Mouse (Mus musculus): ENCODE measurements at regions not wholly inside any gene's neighbourhood (a gene's known extent, or its start where the extent isn't known, plus 50 kb on each side); places are given as distances from the start of the nearest gene placed in this dataset.

DNA sequence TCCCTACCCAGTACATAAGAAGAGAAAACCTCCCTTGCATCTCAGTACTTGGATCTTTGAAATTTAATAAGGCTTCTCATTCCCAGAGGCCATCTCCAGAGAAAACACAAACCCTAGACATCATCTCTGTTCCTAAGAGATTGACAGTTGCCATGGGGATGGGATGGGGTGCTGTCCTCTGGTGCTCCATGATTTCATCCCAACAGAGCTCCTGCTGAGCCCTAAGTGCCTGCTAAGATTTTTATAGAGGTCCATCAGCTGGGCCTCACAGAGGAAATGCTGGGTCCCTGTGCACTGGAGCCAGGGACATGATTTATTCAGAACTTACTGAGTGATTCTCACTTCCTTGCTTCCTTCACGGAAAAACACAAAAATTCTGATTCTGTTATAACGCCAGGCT is 1800.8 kb upstream of the 5930422O12Rik start:
- TF ChIP-seq CTCF (IDR thresholded peaks at IDR 0.05; ENCODE audit: low read depth) (no peak), EP300 (IDR thresholded peaks at IDR 0.05; ENCODE audit: low read depth) (no peak)

All from liver, postnatal 0 days (tissue).